Mouse (Mus musculus) stomach, embryonic 15.5 days (tissue): ENCODE results near the gene Cpsf3. TPM values are rescaled to one million over a fixed set of nuclear protein-coding genes. Genes with fewer than 3 reads are reported as not detected.

Experiments
- ATAC-seq: fragments of 200-750 bp; cut with Nextera tagmentation; 2 replicates; pipeline ENCODE4 v1.8.0; 2017; ENCODE audit warnings: low read depth, moderate number of reproducible peaks, moderate TSS enrichment; ENCODE audit not compliant: insufficient read depth, low FRiP score
- H3K27ac ChIP-seq: fragments of 300-500 bp; sonication (generic); 2 replicates; pipeline ENCODE4 v1.5.1; 2015; ENCODE audit warnings: mild to moderate bottlenecking, inconsistent platforms
- H3K27me3 ChIP-seq: fragments of 300-500 bp; sonication (generic); replicated peaks from 2 replicates; pipeline ENCODE4 v1.6.1; 2015; ENCODE audit warnings: inconsistent platforms
- H3K36me3 ChIP-seq: fragments of 300-500 bp; sonication (generic); 2 replicates; pipeline ENCODE4 v1.6.1; 2015; ENCODE audit warnings: inconsistent platforms
- H3K4me1 ChIP-seq: fragments of 300-500 bp; sonication (generic); 2 replicates; pipeline ENCODE4 v1.6.1; 2015; ENCODE audit warnings: inconsistent platforms
- H3K4me2 ChIP-seq: fragments of 300-500 bp; sonication (generic); 2 replicates; pipeline ENCODE4 v1.6.1; 2015; ENCODE audit warnings: mild to moderate bottlenecking, inconsistent platforms
- H3K4me3 ChIP-seq: fragments of 300-500 bp; sonication (generic); replicated peaks from 2 replicates; pipeline ENCODE4 v1.5.1; 2015; ENCODE audit warnings: inconsistent platforms
- H3K9ac ChIP-seq: fragments of 300-500 bp; sonication (generic); 2 replicates; pipeline ENCODE4 v1.6.1; 2015; ENCODE audit warnings: inconsistent platforms
- H3K9me3 ChIP-seq: fragments of 300-500 bp; sonication (generic); 2 replicates; pipeline ENCODE4 v1.6.1; 2016; ENCODE audit warnings: inconsistent platforms
- WGBS: fragments of 180-500 bp; shearing (Covaris S2); methylation state at CpG from one replicate; pipeline ENCODE4 v1.1.7; 2015; 5-methylcytosine and 5-hydroxymethylcytosine counted together
- polyA plus RNA-seq: library from polyadenylated mRNA; unstranded; fragments of >200 nt; fragmentation: Nextera tagmentation; extraction: Ambion mirVana; gene quantifications from 2 replicates; pipeline ENCODE4 v1.2.1, GENCODE M21; 2015

The Cpsf3 gene
- polyA plus RNA-seq, 1 experiment from 2014 or later = 101 TPM

GRCm38 (mm10) chr12:21322856-21323255, 37.7 kb downstream of the Cpsf3 start:
- H3K36me3 ChIP-seq = peaks cover 13% of the 10 kb centered on the region
- H3K9ac ChIP-seq = no peak overlapping the region
- H3K4me3 ChIP-seq = no peak overlapping the region
- no peak overlapping the region for H3K27ac ChIP-seq
- ATAC-seq = no peak
- 86% methylated on average over 9 of the region's 9 CpGs for WGBS
- H3K9me3 ChIP-seq = no peaks in the 10 kb centered on the region
- H3K4me1 ChIP-seq = no peaks in the 10 kb centered on the region
- no peaks in the 10 kb centered on the region for H3K27me3 ChIP-seq
- H3K4me2 ChIP-seq = no peak overlapping the region

- H3K9me3 ChIP-seq = no peaks in the 10 kb centered on the region
Measured at GRCm38 (mm10) chr12:21324101-21324500, 38.9 kb downstream of the Cpsf3 start.

GRCm38 (mm10) chr12:21325266-21325665, 40.1 kb downstream of the Cpsf3 start:
- Histone ChIP-seq H3K4me2 (no peak overlapping the region), H3K27ac (no peak overlapping the region), H3K9me3 (no peaks in the 10 kb centered on the region), H3K9ac (no peak overlapping the region), H3K4me3 (no peak overlapping the region), H3K27me3 (no peaks in the 10 kb centered on the region), H3K36me3 (peaks cover 14% of the 10 kb centered on the region), H3K4me1 (no peaks in the 10 kb centered on the region)
- ATAC-seq = no peak
- 89% methylated on average over 8 of the region's 8 CpGs for WGBS

More at GRCm38 (mm10) chr12:21324101-21324500, 38.9 kb downstream of the Cpsf3 start:
- Histone ChIP-seq H3K27ac (no peak overlapping the region), H3K4me2 (no peak overlapping the region), H3K4me3 (no peak overlapping the region), H3K27me3 (no peaks in the 10 kb centered on the region), H3K4me1 (no peaks in the 10 kb centered on the region), H3K9ac (no peak overlapping the region), H3K36me3 (peaks cover 18% of the 10 kb centered on the region)
- WGBS = 75% methylated on average over 5 of the region's 5 CpGs
- no peak; the same call in 1 of the 2 replicates for ATAC-seq

- WGBS = 94% methylated on average over 3 of the region's 3 CpGs
- no peak overlapping the region for H3K27ac ChIP-seq
- H3K4me1 ChIP-seq = no peaks in the 10 kb centered on the region
- H3K27me3 ChIP-seq = no peaks in the 10 kb centered on the region
- no peak overlapping the region for H3K9ac ChIP-seq
- H3K4me3 ChIP-seq = no peak overlapping the region
- peaks cover 21% of the 10 kb centered on the region for H3K36me3 ChIP-seq
- H3K9me3 ChIP-seq = no peaks in the 10 kb centered on the region
- no peak for ATAC-seq
- H3K4me2 ChIP-seq = no peak overlapping the region
Measured at GRCm38 (mm10) chr12:21326325-21326724, 41.1 kb downstream of the Cpsf3 start.

GRCm38 (mm10) chr12:21329661-21330400, 44.6 kb downstream of the Cpsf3 start:
- no peaks in the 10 kb centered on the region for H3K27me3 ChIP-seq
- peaks cover 32% of the 10 kb centered on the region for H3K36me3 ChIP-seq
- H3K4me2 ChIP-seq = no peak overlapping the region
- no peak overlapping the region for H3K9ac ChIP-seq
- no peak overlapping the region for H3K27ac ChIP-seq
- H3K9me3 ChIP-seq = no peaks in the 10 kb centered on the region
- H3K4me1 ChIP-seq = no peaks in the 10 kb centered on the region
- 86% methylated on average over 9 of the region's 9 CpGs for WGBS
- no peak overlapping the region for H3K4me3 ChIP-seq
- no peak for ATAC-seq

- Histone ChIP-seq H3K4me3 (no peak overlapping the region), H3K36me3 (peaks cover 31% of the 10 kb centered on the region), H3K4me1 (no peaks in the 10 kb centered on the region), H3K27me3 (no peaks in the 10 kb centered on the region), H3K9ac (no peak overlapping the region), H3K9me3 (no peaks in the 10 kb centered on the region), H3K27ac (no peak overlapping the region), H3K4me2 (no peak overlapping the region)
- WGBS = 80% methylated on average over 10 of the region's 10 CpGs
- ATAC-seq = no peak
Measured at GRCm38 (mm10) chr12:21330961-21331576, 45.9 kb downstream of the Cpsf3 start.

GRCm38 (mm10) chr12:21331711-21332110, 46.5 kb downstream of the Cpsf3 start:
- Histone ChIP-seq H3K36me3 (peaks cover 31% of the 10 kb centered on the region), H3K9ac (no peak overlapping the region), H3K27me3 (no peaks in the 10 kb centered on the region), H3K4me1 (no peaks in the 10 kb centered on the region), H3K27ac (no peak overlapping the region), H3K4me3 (no peak overlapping the region), H3K9me3 (no peaks in the 10 kb centered on the region), H3K4me2 (no peak overlapping the region)
- ATAC-seq = no peak
- 83% methylated on average over 6 of the region's 6 CpGs for WGBS

GRCm38 (mm10) chr12:21333021-21333420, 47.8 kb downstream of the Cpsf3 start:
- Histone ChIP-seq H3K4me1 (no peaks in the 10 kb centered on the region), H3K36me3 (peaks cover 31% of the 10 kb centered on the region), H3K9ac (no peak overlapping the region), H3K27me3 (no peaks in the 10 kb centered on the region), H3K9me3 (no peaks in the 10 kb centered on the region), H3K4me3 (no peak overlapping the region), H3K4me2 (no peak overlapping the region), H3K27ac (no peak overlapping the region)
- WGBS = 85% methylated on average over 7 of the region's 7 CpGs
- ATAC-seq = no peak

GRCm38 (mm10) chr12:21333766-21334165, 48.6 kb downstream of the Cpsf3 start:
- Histone ChIP-seq H3K36me3 (peaks cover 29% of the 10 kb centered on the region), H3K27ac (no peak overlapping the region), H3K4me2 (no peak overlapping the region), H3K27me3 (no peaks in the 10 kb centered on the region), H3K4me3 (no peak overlapping the region), H3K4me1 (no peaks in the 10 kb centered on the region), H3K9ac (no peak overlapping the region), H3K9me3 (no peaks in the 10 kb centered on the region)
- 80% methylated on average over 5 of the region's 5 CpGs for WGBS
- ATAC-seq = no peak

- no peak for ATAC-seq
- Histone ChIP-seq H3K4me1 (no peaks in the 10 kb centered on the region), H3K27ac (no peak overlapping the region), H3K4me3 (no peak overlapping the region), H3K9me3 (no peaks in the 10 kb centered on the region), H3K27me3 (no peaks in the 10 kb centered on the region), H3K36me3 (peaks cover 34% of the 10 kb centered on the region), H3K4me2 (no peak overlapping the region), H3K9ac (no peak overlapping the region)
- 82% methylated on average over 7 of the region's 7 CpGs for WGBS
Measured at GRCm38 (mm10) chr12:21335869-21336268, 50.7 kb downstream of the Cpsf3 start.

- Histone ChIP-seq H3K9me3 (no peaks in the 10 kb centered on the region), H3K9ac (no peak overlapping the region), H3K4me1 (no peaks in the 10 kb centered on the region), H3K27me3 (no peaks in the 10 kb centered on the region), H3K4me2 (no peak overlapping the region), H3K4me3 (no peak overlapping the region), H3K27ac (no peak overlapping the region), H3K36me3 (peaks cover 25% of the 10 kb centered on the region)
- 92% methylated on average over 5 of the region's 5 CpGs for WGBS
- ATAC-seq = no peak
Measured at GRCm38 (mm10) chr12:21337171-21337570, 52.0 kb downstream of the Cpsf3 start.

- Histone ChIP-seq H3K36me3 (peaks cover 19% of the 10 kb centered on the region; the same call in 1 of the 2 replicates), H3K27me3 (no peaks in the 10 kb centered on the region), H3K4me1 (no peaks in the 10 kb centered on the region), H3K4me3 (no peak overlapping the region), H3K4me2 (no peak overlapping the region), H3K9ac (no peak overlapping the region), H3K27ac (no peak overlapping the region), H3K9me3 (no peaks in the 10 kb centered on the region)
- no peak for ATAC-seq
- WGBS = 91% methylated on average over 5 of the region's 5 CpGs
Measured at GRCm38 (mm10) chr12:21340674-21341073, 55.5 kb downstream of the Cpsf3 start.
